Mouse (Mus musculus): ENCODE results near the gene Cphx1. TPM values are rescaled to one million over a fixed set of nuclear protein-coding genes. Genes with fewer than 3 reads are reported as not detected.
A peak's percentile ranks its signal among the peaks of the same experiment; 100 is the strongest.
"Not testable (repeated sequence)": the region's sequence is repeated elsewhere in the genome, so short reads cannot be mapped to it uniquely, and the experiment has no call there.

Cphx1 gene
- not detected for total RNA-seq (2021)
- long read RNA-seq, experiment 1: 0 reads
- long read RNA-seq, experiment 2: 0 reads

DNA sequence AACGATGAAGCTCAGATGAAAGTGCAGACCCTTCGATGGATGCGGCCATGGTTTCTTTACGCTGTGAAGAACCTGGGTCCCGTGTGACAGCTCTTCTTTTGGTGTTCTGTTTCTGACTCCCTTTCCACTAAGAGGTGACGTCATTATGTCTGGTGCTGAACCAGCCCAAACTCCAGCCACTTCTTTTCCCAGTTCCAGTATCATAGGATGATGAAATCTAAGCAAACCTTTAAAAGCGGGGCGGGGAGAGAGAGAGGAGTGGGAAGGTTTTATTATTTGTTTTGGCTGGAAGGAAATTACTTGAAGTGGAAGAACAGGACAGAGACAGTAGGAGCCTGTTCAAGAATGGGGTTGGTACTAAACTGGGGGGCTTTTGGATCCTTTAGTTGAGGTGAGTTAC is at the start of gene Cphx1:
Gene Cphx1 (plus strand): TSS at position 301 of the 400 bp plus-strand sequence.
- DNase-seq: not testable (repeated sequence)

DNA sequence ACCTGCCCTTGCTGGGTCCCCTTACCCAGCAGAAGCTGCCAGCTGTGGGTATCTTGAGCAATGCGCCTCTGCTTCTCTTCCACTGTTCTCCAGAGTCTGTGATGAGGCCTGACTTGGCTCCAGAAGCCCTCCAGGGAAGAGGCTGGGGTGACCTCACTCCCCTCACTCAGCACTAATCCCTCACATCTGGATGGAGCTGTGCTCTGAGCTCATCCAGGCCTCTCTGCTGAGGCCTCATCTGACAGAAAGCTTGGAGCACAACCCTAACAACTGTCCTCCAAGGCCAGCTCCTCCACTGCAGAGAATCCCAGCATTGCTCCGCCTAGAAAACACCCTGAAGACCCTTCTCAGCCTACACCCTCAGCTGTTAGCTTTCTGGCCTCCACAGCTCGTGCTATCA is 43.5 kb upstream of the Cphx1 start:
- not testable (repeated sequence) for DNase-seq

GRCm38 (mm10) chr14:25895686-25896085 is 42.4 kb upstream of the Cphx1 start:
- not testable (repeated sequence) for DNase-seq

DNA sequence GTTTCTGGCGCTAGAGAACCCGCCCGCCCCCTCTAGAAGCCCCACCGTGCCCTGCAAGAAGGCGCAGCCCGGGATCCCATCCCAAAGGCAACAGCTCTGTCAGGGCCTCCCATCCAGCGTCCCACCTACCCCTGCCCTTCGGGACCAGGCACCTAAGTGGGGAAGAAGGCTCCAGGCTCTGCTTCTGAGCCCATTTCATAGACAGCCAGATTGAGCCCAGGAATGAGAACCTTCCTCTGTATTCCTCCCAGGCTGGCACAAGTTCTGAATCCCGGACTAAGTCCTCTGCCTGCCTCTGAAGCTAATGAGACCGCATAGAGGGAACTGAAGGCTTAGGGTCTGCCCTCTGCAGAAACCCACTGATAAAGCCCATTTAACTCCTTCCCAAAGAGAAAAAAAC is 35.1 kb upstream of the Cphx1 start, which contains the start of gene Plac9a:
Gene Plac9a (minus strand): TSS at position 101 of the 400 bp plus-strand sequence.
- DNase-seq: not testable (repeated sequence)

DNA sequence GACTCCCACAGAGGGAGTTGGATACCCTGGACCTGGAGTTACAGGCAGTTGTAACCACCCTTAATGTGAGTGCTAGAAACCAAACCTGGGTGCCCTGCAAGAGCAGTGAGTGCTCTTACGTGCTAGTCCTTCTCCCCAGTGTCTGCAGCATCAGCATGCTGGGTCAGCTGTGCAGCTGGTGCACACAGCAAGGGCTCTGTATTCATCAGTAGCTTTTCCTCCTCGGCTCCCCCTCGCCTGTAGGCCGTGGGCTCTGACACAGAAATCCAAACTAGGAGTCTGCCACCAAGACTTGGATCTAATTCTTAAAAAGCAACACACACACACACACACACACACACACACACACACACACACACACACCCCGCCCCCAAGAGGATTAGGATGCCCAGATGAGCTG is 32.9 kb upstream of the Cphx1 start:
- not testable (repeated sequence) for DNase-seq

DNA sequence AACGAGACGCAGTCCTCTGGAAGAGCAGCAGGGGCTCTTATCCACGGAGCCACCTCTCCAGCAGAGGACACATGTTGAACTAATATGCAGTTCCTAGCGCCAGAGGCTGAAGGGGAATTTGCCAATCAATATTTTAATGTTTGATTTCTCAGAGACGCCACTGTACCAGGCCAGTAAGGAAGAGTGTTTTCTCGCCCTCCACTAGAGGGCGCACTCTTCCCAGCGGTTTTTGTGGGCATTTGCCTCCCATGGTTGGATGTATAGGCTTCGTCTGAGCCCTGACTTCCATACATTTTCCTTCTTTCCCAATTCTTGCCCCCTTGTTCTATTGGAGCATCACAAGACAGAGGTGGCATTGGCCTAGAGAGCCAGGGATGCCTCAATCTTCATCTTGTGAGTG is 30.8 kb upstream of the Cphx1 start:
- DNase-seq: not testable (repeated sequence)

DNA sequence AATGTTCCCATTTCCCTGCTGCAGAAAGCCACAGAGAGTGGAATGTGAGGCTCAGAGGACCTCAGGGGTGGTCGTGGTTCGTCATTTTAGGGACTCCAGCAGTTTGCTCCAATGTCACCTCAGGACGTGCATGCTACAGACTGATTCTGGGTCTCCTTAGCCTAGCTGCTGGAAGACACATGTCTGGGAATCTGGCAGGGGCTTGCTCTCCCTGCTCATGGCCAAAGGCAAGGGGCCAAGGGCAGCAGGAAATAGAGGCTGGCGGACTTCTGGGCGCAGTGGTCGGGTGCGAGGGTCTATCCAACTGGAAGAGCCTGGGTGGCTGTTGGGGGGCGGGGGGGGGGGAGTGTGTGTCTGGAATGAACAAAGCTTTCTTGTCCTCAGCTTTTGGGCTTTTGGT is 29.1 kb upstream of the Cphx1 start:
- DNase-seq: not testable (repeated sequence)

GRCm38 (mm10) chr14:25918427-25919170 is 19.5 kb upstream of the Cphx1 start:
- DNase-seq: not testable (repeated sequence)

- not testable (repeated sequence) for DNase-seq
Measured at GRCm38 (mm10) chr14:25926814-25927561, 11.1 kb upstream of the Cphx1 start.

DNA sequence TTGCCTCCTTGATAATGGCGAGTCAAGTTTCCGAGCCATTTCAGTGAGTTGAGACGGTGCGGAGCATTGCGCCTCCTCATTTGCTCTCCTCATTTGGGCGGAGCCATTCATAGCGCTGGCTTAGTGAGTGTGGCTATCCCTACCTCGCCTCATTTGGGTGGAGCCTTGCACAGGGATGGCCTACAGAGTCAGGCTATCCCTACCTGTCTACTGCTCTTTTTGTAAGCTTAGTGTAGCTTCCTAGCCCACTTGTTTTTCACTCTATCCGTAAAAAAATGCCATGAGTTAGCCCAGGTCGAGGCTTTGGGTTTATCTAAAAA is 10.6 kb upstream of the Cphx1 start, which contains the start of gene Tmem254a:
Gene Tmem254a (minus strand): TSS at position 111 of the 320 bp plus-strand sequence.
- not testable (repeated sequence) for DNase-seq

DNA sequence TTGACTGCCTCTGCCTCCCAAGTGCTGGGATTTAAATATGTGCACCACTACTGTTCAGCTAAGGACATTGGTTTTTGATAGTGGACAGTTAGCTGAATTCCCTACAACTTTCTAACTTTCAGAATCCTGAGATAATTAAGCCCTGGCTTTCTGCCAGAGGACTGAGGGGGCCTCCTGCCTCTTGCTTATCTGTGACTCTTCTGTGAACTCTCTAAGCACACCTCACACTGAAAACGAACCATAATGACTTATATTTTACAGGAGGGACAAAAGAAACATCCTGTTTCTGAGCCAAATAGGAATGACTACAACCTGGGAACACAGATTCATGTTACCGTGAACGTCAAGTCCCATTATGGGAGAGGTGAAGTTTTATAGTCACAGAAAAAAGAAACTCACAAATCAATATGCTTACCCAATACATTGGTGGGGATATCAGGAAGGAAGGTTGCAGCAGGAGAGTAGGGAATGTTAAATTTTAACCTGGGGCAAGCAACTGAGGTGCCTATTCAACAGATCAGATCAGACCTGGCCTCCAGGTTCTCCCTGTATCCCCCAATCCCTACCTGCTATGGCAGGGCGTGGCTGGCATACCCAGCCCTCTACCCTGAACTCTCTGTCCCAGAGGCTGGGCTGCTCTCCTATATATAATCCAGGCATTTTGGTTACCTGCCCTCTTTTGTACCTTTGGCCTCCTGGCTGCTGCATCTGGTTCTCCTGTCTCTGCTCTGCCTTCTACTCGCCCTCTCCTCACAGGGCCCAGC is 1.1 kb upstream of the Cphx1 start:
- DNase-seq: not testable (repeated sequence)

GRCm38 (mm10) chr14:25957861-25958260 is 19.8 kb downstream of the Cphx1 start:
- DNase-seq: not testable (repeated sequence)

GRCm38 (mm10) chr14:25978371-25979241 is 40.5 kb downstream of the Cphx1 start, which contains the start of gene Duxbl1:
Duxbl1 (plus strand) TSS chr14:25978577.
- DNase-seq: not testable (repeated sequence)

- not testable (repeated sequence) for DNase-seq
Measured at GRCm38 (mm10) chr14:25979242-25979941, 41.3 kb downstream of the Cphx1 start.

DNA sequence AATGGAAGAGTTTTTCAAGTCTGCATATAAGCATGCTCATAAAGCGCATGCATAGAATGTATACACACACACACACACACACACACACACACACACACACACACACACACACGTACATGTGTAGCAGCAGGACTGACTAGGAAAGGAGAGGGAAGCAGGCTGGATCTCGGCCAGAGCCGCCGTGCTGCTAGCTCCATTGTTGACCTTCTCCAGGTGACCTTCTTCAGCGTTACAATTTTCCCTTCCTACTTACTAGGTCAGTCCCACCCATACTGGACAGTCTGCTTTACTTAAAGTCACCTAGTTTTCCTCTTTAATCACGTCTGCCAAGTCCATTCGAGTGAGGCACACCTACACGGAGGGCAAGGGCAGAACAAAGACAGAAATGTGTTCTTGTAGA is 43.8 kb downstream of the Cphx1 start:
- peak; percentile 7 for DNase-seq

Other genes starting within 250 kb of the Cphx1 start
- 10 to 100 TPM; 35.7 to 39.2 TPM for gene Ppif, start 244.2 kb upstream of the Cphx1 start, total RNA-seq (2021)
- gene Zcchc24, start 169.3 kb upstream of the Cphx1 start, total RNA-seq (2021): 10 to 100 TPM; 65.9 to 66.6 TPM
- 10 to 100 TPM; 95.6 to 97.7 TPM for gene Anxa11, start 96.1 kb upstream of the Cphx1 start, total RNA-seq (2021)
- gene Plac9a, start 35.2 kb upstream of the Cphx1 start, total RNA-seq (2021): 1 to 10 TPM; 2.5 to 6.4 TPM
- 1 to 10 TPM; 2.5 to 3.1 TPM for gene Tmem254a, start 10.6 kb upstream of the Cphx1 start, total RNA-seq (2021)
- gene Duxbl1, start 40.3 kb downstream of the Cphx1 start, total RNA-seq (2021): under 1 TPM; 0.52 to 0.75 TPM
- gene Gm9780, start 104.4 kb downstream of the Cphx1 start, total RNA-seq (2021): 10 to 100 TPM; 22.1 to 34.3 TPM
- 10 to 100 TPM; 17.5 to 18.6 TPM for gene Tmem254c, start 129.1 kb downstream of the Cphx1 start, total RNA-seq (2021)
- not detected for gene Cphx2, start 143.2 kb downstream of the Cphx1 start, total RNA-seq (2021)
- gene Cphx3, start 144.0 kb downstream of the Cphx1 start, total RNA-seq (2021): not detected
- 1 to 10 TPM; 2.1 to 2.2 TPM for gene Duxbl2, start 180.0 kb downstream of the Cphx1 start, total RNA-seq (2021)
- 10 to 100 TPM; 77.9 to 90.8 TPM for gene Plac9b, start 244.2 kb downstream of the Cphx1 start, total RNA-seq (2021)

Data from gastrocnemius, postnatal 10 days (tissue).